Mouse (Mus musculus) liver, embryonic 14.5 days (tissue): ENCODE data around the gene Baz2b.

ENCODE experiments used
- CTCF ChIP-seq: IDR thresholded peaks from 2 replicates; pipeline ENCODE4 v1.5.1; 2016; ENCODE audit warnings: antibody characterized with exemption, low read depth, control low read depth
- EP300 ChIP-seq: IDR thresholded peaks from 2 replicates; pipeline ENCODE4 v1.6.1; 2016; ENCODE audit warnings: antibody characterized with exemption, low read depth

DNA sequence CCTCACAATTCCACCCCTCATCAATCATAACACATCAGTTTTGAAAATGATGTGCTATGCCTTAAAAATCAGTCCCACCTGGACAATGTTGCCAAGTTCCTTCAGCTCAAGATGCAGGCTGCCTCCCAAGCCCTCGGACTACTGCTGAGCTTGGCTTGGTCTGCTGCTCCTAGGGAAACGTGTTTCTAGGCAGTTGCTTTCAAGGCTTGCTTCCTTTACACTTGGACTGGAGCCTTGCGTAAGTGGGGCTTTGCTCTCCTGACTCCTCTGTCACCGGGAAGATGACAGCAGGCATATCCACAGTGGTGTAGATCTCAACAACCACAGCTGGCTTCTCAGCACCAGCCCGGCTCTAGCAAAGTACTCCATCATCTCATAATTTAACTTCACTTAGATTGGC lies 138.7 kb downstream of the Baz2b start:
- no peak for TF ChIP-seq EP300
- TF ChIP-seq CTCF: no peak
